Mouse (Mus musculus) MEL (cell line): ENCODE results near the gene 1110051M20Rik. TPM values are rescaled to one million over a fixed set of nuclear protein-coding genes. Genes with fewer than 3 reads are reported as not detected.

Source experiments
- DNase-seq: peaks from one replicate; pipeline ENCODE4 v3.0.0; 2011; ENCODE audit warnings: low read depth, low spot score
- H3K27ac ChIP-seq: 2 replicates; pipeline ENCODE4 v1.5.1; 2012; ENCODE audit warnings: low read depth, mild to moderate bottlenecking, control low read depth, low read length, moderate library complexity; ENCODE audit not compliant: control insufficient read depth
- H3K27me3 ChIP-seq, 2 experiments: fragments of 150-350 bp in 1 of 2; sonication (generic) in 1 of 2; 2 replicates each; pipeline ENCODE4 v1.6.1; 2012; ENCODE audit warnings: low read length in 2 of 2, mild to moderate bottlenecking in 2 of 2, improper control_type of control experiment in 1 of 2, moderate library complexity in 1 of 2; ENCODE audit not compliant: insufficient read depth in 2 of 2, control insufficient read depth in 1 of 2
- H3K36me3 ChIP-seq, 2 experiments: 2 replicates each; pipeline ENCODE4 v1.6.1; 2012 to 2014; ENCODE audit warnings: low read length in 2 of 2, improper control_type of control experiment in 1 of 2, inconsistent platforms in 1 of 2, mild to moderate bottlenecking in 1 of 2; ENCODE audit not compliant: insufficient read depth in 2 of 2, control insufficient read depth in 1 of 2
- H3K4me1 ChIP-seq, 2 experiments: fragments of 150-350 bp in 1 of 2; sonication (generic) in 1 of 2; 2 replicates each; pipeline ENCODE4 v1.6.1; 2012; ENCODE audit warnings: low read length in 2 of 2, improper control_type of control experiment in 1 of 2, mild to moderate bottlenecking in 1 of 2; ENCODE audit not compliant: insufficient read depth in 2 of 2, control insufficient read depth in 1 of 2
- H3K4me3 ChIP-seq, 2 experiments: fragments of 150-350 bp in 1 of 2; sonication (generic) in 1 of 2; 2 replicates each; pipeline ENCODE4 v1.5.1; 2012; ENCODE audit warnings: low read depth in 2 of 2, low read length in 2 of 2, mild to moderate bottlenecking in 2 of 2, moderate library complexity in 2 of 2, control low read depth in 1 of 2, improper control_type of control experiment in 1 of 2; ENCODE audit not compliant: control insufficient read depth in 1 of 2, insufficient read depth in 1 of 2
- H3K79me2 ChIP-seq: 2 replicates; pipeline ENCODE4 v1.6.1; 2012; ENCODE audit warnings: mild to moderate bottlenecking, low read length, moderate library complexity; ENCODE audit not compliant: control insufficient read depth, poor library complexity, insufficient read depth
- H3K9ac ChIP-seq: 2 replicates; pipeline ENCODE4 v1.6.1; 2012; ENCODE audit warnings: low read depth, mild to moderate bottlenecking, control low read depth, low read length, moderate library complexity; ENCODE audit not compliant: control insufficient read depth, poor library complexity, severe bottlenecking
- H3K9me3 ChIP-seq: fragments of 150-350 bp; sonication (generic); replicated peaks from 2 replicates; pipeline ENCODE4 v1.6.1; 2012; ENCODE audit warnings: mild to moderate bottlenecking, low read length, improper control_type of control experiment, moderate library complexity; ENCODE audit not compliant: insufficient read depth
- BHLHE40 ChIP-seq: IDR thresholded peaks from 2 replicates; pipeline ENCODE4 v1.6.1; 2012; ENCODE audit warnings: low read depth, mild to moderate bottlenecking, inconsistent platforms, low read length, improper control_type of control experiment, borderline replicate concordance
- CHD2 ChIP-seq: IDR thresholded peaks from 2 replicates; pipeline ENCODE4 v1.6.1; 2011; ENCODE audit warnings: low read length, improper control_type of control experiment
- E2F4 ChIP-seq: IDR thresholded peaks from 2 replicates; pipeline ENCODE4 v1.6.1; 2011; ENCODE audit warnings: low read depth, low read length, improper control_type of control experiment, borderline replicate concordance
- EP300 ChIP-seq, 2 experiments: IDR thresholded peaks; 2 replicates each; pipeline ENCODE4 v1.6.1; 2011; ENCODE audit warnings: improper control_type of control experiment in 2 of 2, low read length in 2 of 2, low read depth in 1 of 2, mild to moderate bottlenecking in 1 of 2
- ETS1 ChIP-seq: IDR thresholded peaks from 2 replicates; pipeline ENCODE4 v1.6.1; 2012; ENCODE audit warnings: low read depth, mild to moderate bottlenecking, inconsistent platforms, low read length, improper control_type of control experiment, moderate library complexity
- GABPA ChIP-seq: IDR thresholded peaks from 2 replicates; pipeline ENCODE4 v1.6.1; 2012; ENCODE audit warnings: low read depth, mild to moderate bottlenecking, inconsistent platforms, low read length, improper control_type of control experiment, moderate library complexity
- KAT2A ChIP-seq: conservative IDR thresholded peaks from 2 replicates; pipeline ENCODE4 v1.6.1; 2012; ENCODE audit warnings: low read depth, low read length, improper control_type of control experiment, inconsistent platforms
- MAX ChIP-seq: IDR thresholded peaks from 2 replicates; pipeline ENCODE4 v1.6.1; 2011; ENCODE audit warnings: low read length, improper control_type of control experiment
- MAZ ChIP-seq: IDR thresholded peaks from 2 replicates; pipeline ENCODE4 v1.6.1; 2012; ENCODE audit warnings: low read depth, mild to moderate bottlenecking, inconsistent platforms, low read length, improper control_type of control experiment
- MEF2A ChIP-seq: IDR thresholded peaks from 2 replicates; pipeline ENCODE4 v1.6.1; 2014; ENCODE audit warnings: low read depth, mild to moderate bottlenecking, inconsistent platforms, low read length, improper control_type of control experiment; ENCODE audit not compliant: poor library complexity, insufficient replicate concordance, severe bottlenecking; ENCODE audit errors: extremely low read depth
- MYB ChIP-seq: IDR thresholded peaks from 2 replicates; pipeline ENCODE4 v1.6.1; 2011; ENCODE audit warnings: mild to moderate bottlenecking, low read depth, low read length, improper control_type of control experiment
- MYC ChIP-seq: IDR thresholded peaks from 2 replicates; pipeline ENCODE4 v1.6.1; 2011; ENCODE audit warnings: low read depth, mild to moderate bottlenecking, low read length, improper control_type of control experiment, moderate library complexity
- POLR2AphosphoS5 ChIP-seq: IDR thresholded peaks from 2 replicates; pipeline ENCODE4 v1.6.1; 2012; ENCODE audit warnings: low read depth, borderline replicate concordance, mild to moderate bottlenecking, inconsistent platforms, low read length, moderate library complexity, mixed read lengths
- RAD21 ChIP-seq: IDR thresholded peaks from 2 replicates; pipeline ENCODE4 v1.6.1; 2011; ENCODE audit warnings: mild to moderate bottlenecking, low read depth, low read length, improper control_type of control experiment
- RCOR1 ChIP-seq: IDR thresholded peaks from 2 replicates; pipeline ENCODE4 v1.6.1; 2012; ENCODE audit warnings: low read depth, mild to moderate bottlenecking, inconsistent platforms, low read length, improper control_type of control experiment
- SIN3A ChIP-seq: IDR thresholded peaks from 2 replicates; pipeline ENCODE4 v1.6.1; 2012; ENCODE audit warnings: low read length, improper control_type of control experiment, inconsistent platforms
- TAL1 ChIP-seq: IDR thresholded peaks from 2 replicates; pipeline ENCODE4 v1.6.1; 2012; ENCODE audit warnings: mild to moderate bottlenecking, inconsistent platforms, low read length, moderate library complexity, mixed read lengths
- TBP ChIP-seq: IDR thresholded peaks from 2 replicates; pipeline ENCODE4 v1.8.0; 2011; ENCODE audit warnings: low read depth, low read length, improper control_type of control experiment
- UBTF ChIP-seq: IDR thresholded peaks from 2 replicates; pipeline ENCODE4 v1.6.1; 2012; ENCODE audit warnings: low read depth, mild to moderate bottlenecking, inconsistent platforms, low read length, improper control_type of control experiment, moderate library complexity, borderline replicate concordance; ENCODE audit not compliant: insufficient read depth
- ZMIZ1 ChIP-seq: IDR thresholded peaks from 2 replicates; pipeline ENCODE4 v1.6.1; 2012; ENCODE audit warnings: low read depth, mild to moderate bottlenecking, inconsistent platforms, low read length, improper control_type of control experiment, moderate library complexity
- polyA plus RNA-seq, 2 experiments: library from polyadenylated mRNA; stranded (reverse) in 1 of 2; unstranded in 1 of 2; fragments of >175 nt in 1 of 2; fragments of >200 nt in 1 of 2; gene quantifications; 2 replicates each; pipeline versions ENCODE4 v1.2.1 to v1.2.4; 2012; ENCODE audit warnings: low replicate concordance in 2 of 2, low read depth in 1 of 2; ENCODE audit not compliant: insufficient read length in 2 of 2, insufficient read depth in 1 of 2, missing spikeins in 1 of 2
- total RNA-seq: library from RNA; depleted of rRNA; stranded (reverse); fragments of 300-350 nt; gene quantifications from 2 replicates; pipeline ENCODE4 v1.2.3, GENCODE M21; 2012

The 1110051M20Rik gene
- total and polyA plus RNA-seq, 3 experiments = 23.0 to 23.3 TPM; not detected in 1

DNA sequence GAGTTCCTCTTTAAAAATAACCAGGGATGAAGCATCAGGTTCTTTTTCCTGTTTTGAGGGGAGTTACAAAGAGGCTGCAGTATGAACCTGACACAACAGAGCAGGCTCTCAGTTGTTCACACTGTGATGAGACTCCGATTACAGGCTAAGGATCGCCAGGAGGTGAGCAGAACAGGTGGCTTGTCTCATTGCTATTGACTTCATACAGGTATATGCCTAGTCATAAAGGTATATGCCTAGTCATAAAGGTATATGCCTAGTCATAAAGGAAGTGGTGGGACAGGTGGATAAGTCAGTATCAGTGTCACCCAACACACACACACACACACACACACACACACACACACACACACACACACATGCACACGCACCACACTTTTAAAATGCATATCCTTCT lies 115.8 kb downstream of the 1110051M20Rik start:
- H3K9ac ChIP-seq = no peak overlapping the region
- no peak for TF ChIP-seq RAD21
- no peak for TF ChIP-seq EP300 (IDR thresholded peaks at IDR 0.05; ENCODE audit: low read depth in 1 of 2, low read length in 2 of 2)
- no peak for TF ChIP-seq MYB
- no peak for TF ChIP-seq TBP
- TF ChIP-seq RCOR1 = no peak
- no peak for TF ChIP-seq MEF2A
- TF ChIP-seq MAZ = no peak
- TF ChIP-seq MYC = no peak
- TF ChIP-seq BHLHE40 = no peak
- no peak overlapping the region for H3K27ac ChIP-seq

DNA sequence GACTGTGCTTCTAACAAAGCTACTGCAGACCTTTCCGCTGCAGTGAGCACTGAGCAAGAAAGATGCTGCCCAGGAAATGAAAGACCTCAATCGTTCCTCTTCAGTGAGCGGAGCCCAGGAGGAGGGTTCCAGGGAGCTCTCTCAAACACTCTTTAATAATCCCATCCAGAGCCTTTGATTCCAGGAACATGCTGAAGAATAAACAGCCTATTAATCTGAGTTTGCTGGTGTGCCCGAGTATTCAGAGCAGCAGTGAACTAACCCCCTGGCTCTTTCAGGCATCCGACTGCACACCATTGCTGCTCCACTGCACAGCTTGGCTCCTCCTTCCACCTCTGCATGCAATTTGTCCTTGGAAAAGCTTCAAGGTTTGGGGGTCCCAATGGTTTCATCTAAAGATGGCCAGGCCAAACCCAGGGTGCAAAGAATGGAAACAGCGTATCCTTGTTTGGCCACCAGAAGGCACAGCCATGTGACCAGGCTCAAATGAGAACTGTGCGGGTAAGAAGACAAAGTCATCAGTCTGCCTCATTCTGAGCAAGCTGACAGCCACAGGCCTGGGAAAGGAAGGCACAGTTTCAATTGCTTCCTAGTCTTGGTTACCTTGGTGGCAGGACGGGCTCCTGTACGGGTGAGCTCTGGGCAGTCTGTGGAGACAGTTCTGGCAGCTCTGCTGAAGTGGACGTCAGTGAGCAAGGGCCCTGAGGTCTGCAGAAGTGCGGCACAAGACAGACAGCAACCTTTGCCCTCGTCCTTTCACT lies 116.4 kb downstream of the 1110051M20Rik start:
- H3K36me3 ChIP-seq = peaks cover 0 to 5% of the 10 kb centered on the region in 2 experiments; a peak in 2 of 4 replicates

More for the DNA sequence above, 115.8 kb downstream of the 1110051M20Rik start:
- no peaks in the 10 kb centered on the region for H3K9me3 ChIP-seq
- H3K4me1 ChIP-seq = peaks cover 0 to 3% of the 10 kb centered on the region in 2 experiments; a peak in 2 of 4 replicates
- peaks cover 0 to 2% of the 10 kb centered on the region in 2 experiments; a peak in 2 of 4 replicates for H3K36me3 ChIP-seq
- H3K27me3 ChIP-seq = no peaks in the 10 kb centered on the region
- no peak overlapping the region for H3K4me3 ChIP-seq
- DNase-seq = no peak
- no peaks in the 10 kb centered on the region for H3K79me2 ChIP-seq

DNA sequence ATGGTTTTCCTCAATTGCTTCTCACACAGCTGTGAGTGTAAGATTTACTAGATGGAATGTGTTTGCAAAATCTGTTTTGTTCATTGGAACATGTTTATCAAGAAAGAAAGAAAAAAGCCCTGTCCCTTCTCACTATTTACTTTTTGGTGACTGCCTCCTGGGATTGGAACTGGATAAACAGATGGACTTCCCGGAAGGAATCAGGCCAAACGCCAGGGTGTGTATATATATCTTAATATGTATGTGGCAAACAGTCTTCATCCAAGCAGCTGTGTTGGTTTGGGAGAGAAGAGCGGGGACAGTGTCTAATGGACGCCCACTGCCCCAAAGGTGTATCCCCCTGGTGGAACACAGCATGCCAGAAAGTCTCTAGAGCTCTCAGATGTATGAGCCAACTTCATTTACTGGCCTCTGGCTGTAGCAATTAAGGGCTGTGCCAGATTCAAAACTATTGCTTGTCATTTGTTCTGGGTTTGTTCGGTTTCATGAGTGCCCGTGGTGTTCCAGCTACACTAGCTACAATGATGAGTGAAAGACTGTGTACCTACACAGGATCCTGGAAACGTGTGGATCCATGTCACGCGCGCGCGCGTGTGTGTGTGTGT lies 117.7 kb downstream of the 1110051M20Rik start:
- no peaks in the 10 kb centered on the region for H3K27me3 ChIP-seq
- no peaks in the 10 kb centered on the region for H3K79me2 ChIP-seq
- peaks cover 0 to 16% of the 10 kb centered on the region in 2 experiments; a peak in 2 of 4 replicates for H3K36me3 ChIP-seq
- TF ChIP-seq SIN3A = no peak
- no peak for TF ChIP-seq TAL1
- no peak for TF ChIP-seq UBTF
- TF ChIP-seq ETS1 = no peak
- no peak for TF ChIP-seq MAX
- TF ChIP-seq ZMIZ1 = no peak
- no peak for TF ChIP-seq KAT2A
- TF ChIP-seq GABPA = no peak
- no peak for TF ChIP-seq POLR2AphosphoS5
- TF ChIP-seq E2F4 = no peak
- TF ChIP-seq, all 39 proteins: peak for 0
- H3K9me3 ChIP-seq = no peaks in the 10 kb centered on the region
- H3K9ac ChIP-seq = no peak overlapping the region
- no peak overlapping the region for H3K4me3 ChIP-seq
- H3K27ac ChIP-seq = no peak overlapping the region
- peaks cover 9 to 13% of the 10 kb centered on the region in 2 experiments for H3K4me1 ChIP-seq
- DNase-seq = no peak

More for the DNA sequence above, 116.4 kb downstream of the 1110051M20Rik start:
- Histone ChIP-seq H3K79me2 (no peaks in the 10 kb centered on the region), H3K9ac (no peak overlapping the region), H3K4me3 (no peak overlapping the region), H3K9me3 (no peaks in the 10 kb centered on the region), H3K27me3 (no peaks in the 10 kb centered on the region), H3K4me1 (peaks cover 0 to 4% of the 10 kb centered on the region in 2 experiments), H3K27ac (no peak overlapping the region)
- TF ChIP-seq KAT2A = no peak
- TF ChIP-seq CHD2 = no peak
- DNase-seq = no peak
